Mouse (Mus musculus): ENCODE measurements at regions not wholly inside any gene's neighbourhood (a gene's known extent, or its start where the extent isn't known, plus 50 kb on each side); places are given as distances from the start of the nearest gene placed in this dataset.

DNA sequence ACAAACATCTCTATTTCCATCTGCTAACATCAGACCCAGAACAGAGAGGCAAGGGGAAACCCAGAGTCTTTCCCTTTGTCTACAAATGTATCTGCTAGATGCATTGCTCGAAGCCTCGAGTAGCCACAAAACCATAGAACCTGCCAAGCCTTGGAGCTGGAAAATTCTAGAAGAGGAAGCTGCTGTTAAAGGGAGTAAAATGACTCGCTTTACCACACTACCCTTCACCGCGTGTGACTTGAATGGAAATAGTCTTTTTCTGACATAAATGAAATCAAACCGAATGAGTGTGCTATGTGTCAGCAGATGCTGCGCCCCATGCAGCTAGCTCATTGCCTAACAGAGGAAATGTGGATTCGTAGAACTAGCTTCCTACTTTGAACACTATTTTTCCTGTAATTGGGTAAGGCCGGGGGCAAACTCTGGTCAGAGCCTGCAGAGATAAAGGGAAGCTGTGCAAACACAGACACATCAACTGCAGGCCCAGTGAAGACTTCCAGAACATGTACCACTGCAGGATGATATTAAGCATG lies 63.3 kb upstream of the Rbpj start:
- TF ChIP-seq CTCF (IDR thresholded peaks at IDR 0.05; ENCODE audit: extremely low read depth, insufficient read length, insufficient replicate concordance, low read depth, low read length) (no peak), POLR2A (IDR thresholded peaks at IDR 0.05; ENCODE audit: low read depth, low read length) (no peak)

Data from small intestine, adult 2 months (tissue).